Mouse (Mus musculus) ES-E14 (cell line): Measurements from ENCODE around the gene Slc4a11. TPM values are rescaled to one million over a fixed set of nuclear protein-coding genes. Genes with fewer than 3 reads are reported as not detected.
"Not testable (repeated sequence)": the region's sequence is repeated elsewhere in the genome, so short reads cannot be mapped to it uniquely, and the experiment has no call there.

Experiments
- DNase-seq: peaks from one replicate; pipeline ENCODE4 v3.0.0-alpha.2; 2013; ENCODE audit warnings: low read depth, low spot score
- H3K27ac ChIP-seq: 2 replicates; pipeline ENCODE4 v1.5.1; 2012; ENCODE audit warnings: low read depth, mild to moderate bottlenecking, low read length, moderate library complexity, mixed read lengths; ENCODE audit not compliant: poor library complexity, insufficient read depth, severe bottlenecking
- H3K36me3 ChIP-seq: 2 replicates; pipeline ENCODE4 v1.6.1; 2012; ENCODE audit warnings: mild to moderate bottlenecking, low read length, moderate library complexity, mixed read lengths; ENCODE audit not compliant: control insufficient read depth, poor library complexity, insufficient read depth, severe bottlenecking
- H3K4me1 ChIP-seq, 2 experiments: fragments of 150-350 bp in 1 of 2; sonication (generic) in 1 of 2; 2 replicates each; pipeline ENCODE4 v1.6.1; 2012; ENCODE audit warnings: low read length in 2 of 2, mild to moderate bottlenecking in 1 of 2, mixed read lengths in 1 of 2; ENCODE audit not compliant: control insufficient read depth in 2 of 2, insufficient read depth in 2 of 2, poor library complexity in 1 of 2
- H3K4me3 ChIP-seq, 2 experiments: fragments of 150-350 bp in 1 of 2; sonication (generic) in 1 of 2; 2 replicates each; pipeline ENCODE4 v1.5.1; 2012; ENCODE audit warnings: low read length in 2 of 2, low read depth in 1 of 2, mild to moderate bottlenecking in 1 of 2, mixed read lengths in 1 of 2; ENCODE audit not compliant: insufficient read depth in 1 of 2, poor library complexity in 1 of 2, severe bottlenecking in 1 of 2
- H3K9ac ChIP-seq: 2 replicates; pipeline ENCODE4 v1.6.1; 2012; ENCODE audit warnings: low read depth, mild to moderate bottlenecking, low read length, mixed read lengths; ENCODE audit not compliant: poor library complexity, insufficient read depth, severe bottlenecking
- H3K9me3 ChIP-seq: fragments of 150-350 bp; sonication (generic); 2 replicates; pipeline ENCODE4 v1.6.1; 2012; ENCODE audit warnings: low read depth, mild to moderate bottlenecking, low read length; ENCODE audit not compliant: control insufficient read depth, insufficient read depth
- CHD2 ChIP-seq: IDR thresholded peaks from 2 replicates; pipeline ENCODE4 v1.6.1; 2014; ENCODE audit warnings: mild to moderate bottlenecking, low read depth, low read length, inconsistent platforms
- HCFC1 ChIP-seq: IDR thresholded peaks from 2 replicates; pipeline ENCODE4 v1.6.1; 2012; ENCODE audit warnings: low read length, inconsistent platforms, borderline replicate concordance; ENCODE audit not compliant: insufficient read depth
- MAFK ChIP-seq: IDR thresholded peaks from 2 replicates; pipeline ENCODE4 v1.6.1; 2014; ENCODE audit warnings: mild to moderate bottlenecking, low read depth, low read length, inconsistent platforms; ENCODE audit not compliant: insufficient read depth
- ZC3H11A ChIP-seq: IDR thresholded peaks from 2 replicates; pipeline ENCODE4 v1.6.1; 2012; ENCODE audit warnings: low read depth, mild to moderate bottlenecking, inconsistent platforms, low read length, borderline replicate concordance
- ZNF384 ChIP-seq: IDR thresholded peaks from 2 replicates; pipeline ENCODE4 v1.6.1; 2012; ENCODE audit warnings: low read depth, low read length, inconsistent platforms
- in situ Hi-C, 2 experiments: fragments of 600-800 bp; cut with MboI; formaldehyde crosslinking; loops; one replicate each; pipeline ENCODE4 v1.15.1; 2025; ENCODE audit warnings: low sequenced_read_pairs in 2 of 2, inconsistent platforms in 1 of 2; ENCODE audit not compliant: unreplicated experiment in 2 of 2
- total RNA-seq: library from RNA; depleted of rRNA; stranded (reverse); fragments of 300-350 nt; gene quantifications from 2 replicates; pipeline ENCODE4 v1.2.3, GENCODE M21; 2012

Gene Slc4a11
- total RNA-seq, 1 experiment: 13.0 TPM

GRCm38 (mm10) chr2:130653303-130653702 lies 44.0 kb downstream of the Slc4a11 start:
- no peak for TF ChIP-seq HCFC1
- no peak for TF ChIP-seq CHD2
- TF ChIP-seq ZC3H11A: no peak
- no peak for TF ChIP-seq ZNF384
- TF ChIP-seq MAFK: no peak
- Histone ChIP-seq H3K4me1 (no peaks in the 10 kb centered on the region), H3K9me3 (no peaks in the 10 kb centered on the region), H3K27ac (no peak overlapping the region), H3K9ac (no peak overlapping the region), H3K36me3 (peaks cover 31% of the 10 kb centered on the region), H3K4me3 (no peak overlapping the region)
- no peak for DNase-seq
- in situ Hi-C loops: no loop called here

GRCm38 (mm10) chr2:130649028-130649427 lies 48.3 kb downstream of the Slc4a11 start:
- in situ Hi-C loops, H3K9ac ChIP-seq, DNase-seq, H3K9me3 ChIP-seq, H3K4me3 ChIP-seq, H3K27ac ChIP-seq, H3K4me1 ChIP-seq, H3K36me3 ChIP-seq: not testable (repeated sequence)
- peak; percentile 63; the same call in 1 of the 2 replicates for TF ChIP-seq ZNF384

GRCm38 (mm10) chr2:130645198-130645597 lies 52.1 kb downstream of the Slc4a11 start:
- no peak for TF ChIP-seq HCFC1
- no peak for TF ChIP-seq MAFK
- TF ChIP-seq ZC3H11A: no peak
- no peak for TF ChIP-seq ZNF384
- TF ChIP-seq CHD2: no peak
- Histone ChIP-seq H3K36me3 (no peaks in the 10 kb centered on the region), H3K4me1 (peaks cover 0 to 3% of the 10 kb centered on the region in 2 experiments; a peak in 2 of 4 replicates), H3K9me3 (no peaks in the 10 kb centered on the region), H3K4me3 (no peak overlapping the region), H3K9ac (no peak overlapping the region), H3K27ac (no peak overlapping the region)
- no peak for DNase-seq
- in situ Hi-C loops: no loop called here

GRCm38 (mm10) chr2:130642684-130643369 lies 54.5 kb downstream of the Slc4a11 start, which contains the start of gene Lzts3:
TSS of gene Lzts3 (minus strand) at chr2:130642803.
- H3K4me1 ChIP-seq: peaks cover 0 to 5% of the 10 kb centered on the region in 2 experiments; a peak in 2 of 4 replicates
- peak within 1 kb of the TSS; percentile 85 for H3K9ac ChIP-seq
- peak within 1 kb of the TSS; percentile 92 to 98 for H3K4me3 ChIP-seq
- in situ Hi-C loops: no loop called here
- no peaks in the 10 kb centered on the region for H3K36me3 ChIP-seq
- TF ChIP-seq ZC3H11A (no peak), CHD2 (no peak), ZNF384 (no peak)
- no peak within 1 kb of the TSS for H3K27ac ChIP-seq
- DNase-seq: peak; percentile 76
- H3K9me3 ChIP-seq: no peaks in the 10 kb centered on the region

GRCm38 (mm10) chr2:130642197-130642660 lies 55.1 kb downstream of the Slc4a11 start:
- Histone ChIP-seq H3K4me1 (peaks cover 0 to 5% of the 10 kb centered on the region in 2 experiments; a peak in 2 of 4 replicates), H3K9me3 (no peaks in the 10 kb centered on the region), H3K4me3 (peak overlapping the region; percentile 92 to 98), H3K9ac (peak overlapping the region; percentile 85), H3K27ac (no peak overlapping the region), H3K36me3 (no peaks in the 10 kb centered on the region)
- TF ChIP-seq ZC3H11A: no peak
- TF ChIP-seq ZNF384: no peak
- no peak for TF ChIP-seq CHD2
- TF ChIP-seq MAFK: no peak
- no peak for TF ChIP-seq HCFC1
- in situ Hi-C loops: no loop called here
- no peak for DNase-seq
